Mouse (Mus musculus) lung, adult 2 months (tissue): Measurements from ENCODE around the gene Nacc2. TPM values are rescaled to one million over a fixed set of nuclear protein-coding genes. Genes with fewer than 3 reads are reported as not detected.

Experiments
- DNase-seq: peaks from one replicate; pipeline ENCODE4 v3.0.0; 2022
- H3K4me1 ChIP-seq: fragments of 200-500 bp; 2 replicates; pipeline ENCODE4 v1.6.1; 2011; ENCODE audit warnings: low read length; ENCODE audit not compliant: control insufficient read depth, insufficient read depth
- H3K4me3 ChIP-seq: fragments of 200-500 bp; replicated peaks from 2 replicates; pipeline ENCODE3; 2011; ENCODE audit warnings: low read depth, mild to moderate bottlenecking, control low read depth, low read length; ENCODE audit errors: extremely low read depth
- CTCF ChIP-seq: fragments of 200-500 bp; IDR thresholded peaks from 2 replicates; pipeline ENCODE4 v1.5.1; 2011; ENCODE audit warnings: mild to moderate bottlenecking, low read length, control low read depth; ENCODE audit not compliant: insufficient read depth
- POLR2A ChIP-seq: fragments of 200-500 bp; IDR thresholded peaks from 2 replicates; pipeline ENCODE4 v1.6.1; 2011; ENCODE audit warnings: low read depth, mild to moderate bottlenecking, control low read depth, low read length, borderline replicate concordance; ENCODE audit errors: extremely low read depth
- WGBS: fragments of 180-500 bp; shearing (Covaris S2); methylation state at CpG from one replicate; pipeline ENCODE4 v1.1.7; 2018; 5-methylcytosine and 5-hydroxymethylcytosine counted together
- polyA plus RNA-seq: library from polyadenylated mRNA; depleted of rRNA; stranded (reverse); fragments of >200 nt; gene quantifications from 2 replicates; pipeline ENCODE4 v1.2.3, GENCODE M21; 2012

The Nacc2 gene
- polyA plus RNA-seq, 1 experiment: 26.3 TPM

- no peak for DNase-seq
- no peak for TF ChIP-seq CTCF
- H3K4me1 ChIP-seq: no peaks in the 10 kb centered on the region
- 54% methylated on average over 4 of the region's 4 CpGs for WGBS
- H3K4me3 ChIP-seq: no peak overlapping the region
Observed at GRCm38 (mm10) chr2:26062241-26062640, 60.8 kb downstream of the Nacc2 start.

- TF ChIP-seq POLR2A (no peak), CTCF (no peak)
- WGBS: 68% methylated on average over 21 of the region's 21 CpGs
- Histone ChIP-seq H3K4me1 (no peaks in the 10 kb centered on the region), H3K4me3 (no peak overlapping the region)
- DNase-seq: no peak
Observed at GRCm38 (mm10) chr2:26061018-26061666, 61.9 kb downstream of the Nacc2 start.

GRCm38 (mm10) chr2:26057053-26057452 lies 66.0 kb downstream of the Nacc2 start:
- Histone ChIP-seq H3K4me1 (no peaks in the 10 kb centered on the region), H3K4me3 (no peak overlapping the region)
- no peak for DNase-seq
- 78% methylated on average over 7 of the region's 7 CpGs for WGBS
- TF ChIP-seq CTCF: no peak
- TF ChIP-seq POLR2A: no peak

- Histone ChIP-seq H3K4me1 (no peaks in the 10 kb centered on the region), H3K4me3 (no peak overlapping the region)
- TF ChIP-seq POLR2A (no peak), CTCF (no peak)
- WGBS: 69% methylated on average over 5 of the region's 5 CpGs
- no peak for DNase-seq
Observed at GRCm38 (mm10) chr2:26056226-26056625, 66.8 kb downstream of the Nacc2 start.

- H3K4me3 ChIP-seq: no peak overlapping the region
- no peak for DNase-seq
- TF ChIP-seq CTCF: no peak
- no peak for TF ChIP-seq POLR2A
- no peaks in the 10 kb centered on the region for H3K4me1 ChIP-seq
- 43% methylated on average over 2 of the region's 2 CpGs for WGBS
Observed at GRCm38 (mm10) chr2:26055747-26056102, 67.3 kb downstream of the Nacc2 start.

GRCm38 (mm10) chr2:26055046-26055746 lies 67.8 kb downstream of the Nacc2 start:
- peak; percentile 61 for DNase-seq
- WGBS: 42% methylated on average over 8 of the region's 8 CpGs
- no peaks in the 10 kb centered on the region for H3K4me1 ChIP-seq
- H3K4me3 ChIP-seq: no peak overlapping the region
- TF ChIP-seq POLR2A (no peak), CTCF (peak; percentile 85)

GRCm38 (mm10) chr2:26052806-26053205 lies 70.2 kb downstream of the Nacc2 start:
- 35% methylated on average over 4 of the region's 4 CpGs for WGBS
- DNase-seq: no peak
- no peaks in the 10 kb centered on the region for H3K4me1 ChIP-seq
- TF ChIP-seq POLR2A: no peak
- no peak for TF ChIP-seq CTCF
- no peak overlapping the region for H3K4me3 ChIP-seq

- WGBS: 43% methylated on average over 5 of the region's 5 CpGs
- DNase-seq: no peak
- Histone ChIP-seq H3K4me3 (no peak overlapping the region), H3K4me1 (no peaks in the 10 kb centered on the region)
- TF ChIP-seq CTCF (no peak), POLR2A (no peak)
Observed at GRCm38 (mm10) chr2:26048816-26049215, 74.2 kb downstream of the Nacc2 start.

GRCm38 (mm10) chr2:26044216-26044615 lies 78.8 kb downstream of the Nacc2 start:
- TF ChIP-seq POLR2A (no peak), CTCF (no peak)
- 75% methylated on average over 9 of the region's 9 CpGs for WGBS
- no peaks in the 10 kb centered on the region for H3K4me1 ChIP-seq
- H3K4me3 ChIP-seq: no peak overlapping the region
- DNase-seq: no peak

GRCm38 (mm10) chr2:26042603-26043002 lies 80.4 kb downstream of the Nacc2 start:
- no peak for DNase-seq
- no peak overlapping the region for H3K4me3 ChIP-seq
- TF ChIP-seq POLR2A: no peak
- TF ChIP-seq CTCF: no peak
- 83% methylated on average over 3 of the region's 3 CpGs for WGBS
- no peaks in the 10 kb centered on the region for H3K4me1 ChIP-seq
